Mouse (Mus musculus): ENCODE results near the gene Grid2. TPM values are rescaled to one million over a fixed set of nuclear protein-coding genes. Genes with fewer than 3 reads are reported as not detected.

The Grid2 gene
- 0.01 TPM in 1 of 2 replicates, not detected in the other for polyA plus RNA-seq (2012; rRNA removed)

DNA sequence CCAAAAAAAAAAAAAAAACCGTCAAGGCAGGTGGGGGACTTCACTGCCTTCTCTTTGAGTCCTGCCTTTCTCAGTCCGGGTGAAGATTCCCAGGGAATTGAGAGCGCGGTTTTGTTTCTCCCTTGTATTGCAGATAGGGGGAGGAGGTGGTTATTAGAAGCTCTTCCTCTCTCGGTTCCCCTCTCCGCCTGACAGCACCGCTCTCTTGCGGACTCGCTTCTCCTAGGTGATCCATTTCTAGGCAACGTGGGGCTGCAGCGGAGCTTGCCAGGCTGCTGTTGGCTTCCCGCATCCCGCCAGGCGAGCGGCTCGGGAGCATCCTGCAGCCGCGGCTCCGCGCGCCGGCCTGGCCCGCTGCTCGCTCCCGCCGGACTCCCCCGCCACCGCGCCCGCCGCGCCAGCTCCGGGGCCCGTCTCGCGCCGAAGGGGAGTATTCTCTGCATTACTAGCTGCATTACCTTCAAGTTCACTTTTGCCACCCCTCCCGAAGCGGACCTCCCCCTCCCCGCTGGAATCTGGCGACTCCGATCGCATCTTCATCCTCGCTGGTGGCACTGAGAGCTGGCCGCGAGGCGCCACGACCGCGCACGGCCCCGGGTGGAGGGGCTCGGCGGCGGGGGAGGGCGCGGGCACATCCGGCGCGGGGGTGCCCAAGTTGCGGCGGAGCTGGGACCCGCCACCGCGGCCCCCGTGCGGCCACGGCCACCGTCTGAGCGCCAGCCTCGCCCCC, at the start of gene Grid2:
TSS of gene Grid2 (plus strand) at position 51 of the 730 bp plus-strand sequence.

DNA sequence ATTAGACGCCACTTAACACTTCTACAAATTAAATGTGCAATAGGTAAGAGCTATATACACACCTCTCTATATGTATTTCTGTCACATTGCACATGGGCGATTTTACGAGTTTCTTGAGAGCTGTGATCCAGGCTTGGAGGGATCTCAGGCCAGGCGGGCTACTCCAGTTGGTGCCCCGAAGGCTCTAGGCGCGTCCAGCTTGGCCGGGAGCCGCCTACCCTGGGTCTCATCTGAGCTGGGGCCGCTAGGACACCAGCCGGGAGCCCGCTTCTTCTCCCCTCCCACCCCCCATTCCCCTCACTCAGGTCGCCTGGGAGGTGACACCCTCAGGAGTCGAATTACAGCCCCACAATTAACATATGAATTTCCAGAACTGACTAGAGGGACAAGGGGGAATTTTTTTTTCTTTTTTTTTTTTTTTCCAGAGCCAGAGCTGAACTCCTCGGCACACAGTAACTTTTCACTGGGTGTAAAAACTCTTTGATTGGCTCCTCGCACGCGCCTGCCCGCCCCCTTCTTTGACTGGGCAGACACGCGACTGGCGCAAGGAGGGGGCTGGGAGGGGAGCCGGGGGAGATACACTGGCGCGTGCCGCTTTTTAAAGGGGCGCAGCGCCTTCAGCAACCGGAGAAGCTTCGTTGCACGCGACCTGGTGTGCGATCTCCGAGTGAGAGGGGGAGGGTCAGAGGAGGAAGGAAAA, 1473.0 kb downstream of the Grid2 start, which contains the start of gene Atoh1:
TSS of gene Atoh1 (plus strand) at position 627 of the 700 bp plus-strand sequence.

